Mouse (Mus musculus): ENCODE results near the gene Enho.

- TF ChIP-seq CTCF (conservative IDR thresholded peaks at IDR 0.05; ENCODE audit: low read length) (no peak), NANOG (IDR thresholded peaks at IDR 0.05; ENCODE audit: borderline replicate concordance, low read length) (no peak), POU5F1 (IDR thresholded peaks at IDR 0.05; ENCODE audit: borderline replicate concordance, low read length) (no peak)
Observed at GRCm38 (mm10) chr4:41659556-41659955, 19.4 kb upstream of the Enho start.
